Mouse (Mus musculus): ENCODE measurements around the gene Mtmr12. TPM values are rescaled to one million over a fixed set of nuclear protein-coding genes. Genes with fewer than 3 reads are reported as not detected.
A peak's percentile ranks its signal among the peaks of the same experiment; 100 is the strongest.

Mtmr12 gene
- polyA plus RNA-seq, 2 experiments from 2014 or later = 20.1 to 22.6 TPM

DNA sequence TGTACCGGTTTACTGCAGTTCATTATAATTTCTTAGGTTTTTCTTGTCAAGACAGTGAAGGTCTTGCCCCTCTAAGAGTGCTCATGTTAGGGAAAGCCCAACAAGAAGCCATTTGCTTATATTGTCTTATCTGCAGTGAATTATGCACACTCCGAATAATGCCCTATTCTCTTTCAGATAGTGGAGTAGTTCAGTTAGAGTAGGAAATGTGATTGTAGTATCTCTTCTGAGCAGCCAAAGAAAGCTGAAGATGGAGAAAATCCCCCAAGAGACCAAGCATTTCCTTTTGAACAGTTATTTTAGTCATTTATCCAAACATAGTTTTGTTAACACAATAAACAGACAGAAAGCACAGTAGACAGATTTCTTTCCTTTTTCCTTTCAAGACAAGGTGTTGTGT lies 32.1 kb downstream of the Mtmr12 start:
- no peak for ATAC-seq

DNA sequence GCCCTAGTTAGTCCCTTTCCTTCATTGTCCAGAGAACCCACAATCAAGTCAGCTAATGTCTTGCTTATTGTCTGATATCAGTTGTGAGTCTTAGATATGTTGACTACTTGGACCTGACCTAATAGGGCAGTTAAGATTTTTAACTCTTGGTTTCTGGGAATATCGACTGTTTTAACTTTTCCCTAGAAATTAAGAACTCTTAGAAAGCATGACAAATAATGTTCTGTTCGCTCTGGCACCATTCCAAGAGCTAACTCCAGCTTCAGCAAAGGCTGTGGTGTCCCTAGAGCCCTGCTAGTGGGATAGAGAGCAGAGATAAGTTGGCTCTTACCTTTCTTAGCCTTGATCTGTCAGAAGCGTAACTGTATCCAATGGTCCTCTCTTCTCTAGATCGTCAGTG lies 32.7 kb downstream of the Mtmr12 start:
- ATAC-seq = no peak

DNA sequence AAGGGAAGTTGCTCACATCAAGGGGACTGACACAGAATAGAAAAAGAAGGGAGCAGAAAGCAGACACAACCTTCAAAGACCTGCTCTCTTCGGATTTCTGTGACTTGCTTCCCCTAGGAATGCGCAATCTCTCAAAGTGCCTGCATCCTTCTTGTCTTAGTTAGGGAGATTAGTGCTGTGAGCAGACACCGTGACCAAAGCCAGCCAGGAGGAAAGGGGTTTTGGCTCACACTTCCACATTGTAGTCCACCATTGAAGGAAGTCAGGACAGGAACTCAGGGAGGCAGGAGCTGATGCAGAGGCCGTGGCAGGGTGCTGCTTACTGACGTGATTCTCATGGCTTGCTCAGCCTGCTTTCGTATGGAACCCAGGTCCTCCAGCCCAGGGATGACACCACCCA lies 33.5 kb downstream of the Mtmr12 start:
- no peak for ATAC-seq

DNA sequence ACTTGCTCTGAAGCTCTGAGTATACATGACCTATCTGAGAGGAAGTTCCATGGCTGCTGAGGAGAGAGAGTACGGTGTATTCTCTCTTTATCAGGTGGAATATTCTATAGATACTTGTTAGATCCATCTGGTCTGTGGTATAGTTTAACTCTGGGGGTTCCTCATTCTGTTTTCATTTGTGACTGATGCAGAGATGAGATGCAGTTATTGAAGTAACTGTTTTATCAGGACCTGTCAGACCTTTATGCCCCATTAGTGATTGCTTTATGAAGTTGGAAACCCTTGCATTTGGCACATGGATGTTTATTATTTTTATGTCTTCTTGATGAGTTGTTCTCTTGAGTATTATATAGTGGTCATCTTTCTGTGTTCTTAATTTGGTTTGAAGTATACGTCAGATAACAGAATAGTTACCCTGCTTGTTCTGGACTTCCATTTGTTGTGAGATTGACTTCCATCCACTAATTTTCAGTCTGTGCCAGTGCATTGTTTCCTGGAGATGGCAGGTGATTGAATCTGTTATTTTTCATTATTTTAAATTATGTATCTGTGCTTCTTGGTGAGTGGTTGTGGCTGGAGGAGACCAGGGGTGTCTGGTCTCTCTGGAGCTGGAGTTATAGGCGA lies 36.0 kb downstream of the Mtmr12 start:
- no peak for ATAC-seq

DNA sequence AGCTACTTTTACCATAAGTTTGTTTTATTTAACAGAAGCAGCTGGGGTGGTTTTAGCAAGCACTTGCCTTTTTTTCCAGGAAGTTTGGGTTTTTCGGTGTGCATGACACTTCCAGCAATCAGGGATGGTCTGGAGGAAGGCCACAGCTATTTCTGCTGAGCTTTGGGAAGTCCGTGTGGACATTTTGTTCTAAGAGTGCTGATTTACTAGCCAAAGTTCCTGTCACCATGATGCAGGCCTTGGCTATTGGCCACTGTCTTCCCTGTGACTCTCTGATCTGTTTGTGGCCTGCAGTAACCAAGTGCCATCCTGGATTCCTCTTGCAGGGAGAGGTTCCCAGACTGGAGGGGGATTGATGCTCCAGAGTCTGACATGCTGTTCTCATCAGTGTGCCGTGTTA lies 39.0 kb downstream of the Mtmr12 start:
- ATAC-seq = no peak

DNA sequence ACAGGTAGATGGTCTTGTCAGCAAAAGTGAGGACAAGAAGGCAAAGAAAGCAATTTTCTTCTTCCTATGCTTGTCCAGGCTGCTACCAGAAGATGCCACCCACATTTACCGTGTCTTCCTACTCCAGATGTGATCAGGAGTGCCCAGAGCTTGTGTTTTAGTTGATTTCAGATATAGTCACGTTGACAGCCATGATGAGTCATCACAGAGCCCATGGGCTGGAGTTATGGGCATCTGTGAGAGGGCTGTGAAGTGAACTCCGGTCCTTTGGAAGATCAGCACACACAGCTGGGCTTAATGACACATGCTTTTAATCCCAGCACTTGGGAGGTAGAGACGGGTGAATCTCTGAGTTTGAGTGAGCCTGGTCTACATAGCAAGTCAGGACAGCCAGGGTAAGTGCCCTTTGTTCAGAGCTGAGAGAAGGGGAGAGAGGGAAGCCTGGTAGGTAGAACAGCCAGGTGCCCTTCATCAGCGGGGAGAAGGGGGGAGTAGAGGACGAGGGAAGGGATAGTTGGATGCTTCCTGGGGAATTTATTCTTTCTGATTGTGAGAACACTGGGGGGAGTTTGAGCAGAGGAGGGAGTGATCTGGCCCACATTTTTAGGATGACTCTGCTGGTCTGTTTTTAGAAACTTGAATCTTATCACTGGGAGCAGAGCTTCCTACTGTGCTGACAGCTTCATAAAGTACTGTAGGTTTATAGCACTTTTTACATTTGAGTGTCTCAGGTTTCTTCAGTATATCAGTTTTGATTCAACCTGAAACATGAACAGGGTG lies 40.9 kb downstream of the Mtmr12 start:
- ATAC-seq = no peak

DNA sequence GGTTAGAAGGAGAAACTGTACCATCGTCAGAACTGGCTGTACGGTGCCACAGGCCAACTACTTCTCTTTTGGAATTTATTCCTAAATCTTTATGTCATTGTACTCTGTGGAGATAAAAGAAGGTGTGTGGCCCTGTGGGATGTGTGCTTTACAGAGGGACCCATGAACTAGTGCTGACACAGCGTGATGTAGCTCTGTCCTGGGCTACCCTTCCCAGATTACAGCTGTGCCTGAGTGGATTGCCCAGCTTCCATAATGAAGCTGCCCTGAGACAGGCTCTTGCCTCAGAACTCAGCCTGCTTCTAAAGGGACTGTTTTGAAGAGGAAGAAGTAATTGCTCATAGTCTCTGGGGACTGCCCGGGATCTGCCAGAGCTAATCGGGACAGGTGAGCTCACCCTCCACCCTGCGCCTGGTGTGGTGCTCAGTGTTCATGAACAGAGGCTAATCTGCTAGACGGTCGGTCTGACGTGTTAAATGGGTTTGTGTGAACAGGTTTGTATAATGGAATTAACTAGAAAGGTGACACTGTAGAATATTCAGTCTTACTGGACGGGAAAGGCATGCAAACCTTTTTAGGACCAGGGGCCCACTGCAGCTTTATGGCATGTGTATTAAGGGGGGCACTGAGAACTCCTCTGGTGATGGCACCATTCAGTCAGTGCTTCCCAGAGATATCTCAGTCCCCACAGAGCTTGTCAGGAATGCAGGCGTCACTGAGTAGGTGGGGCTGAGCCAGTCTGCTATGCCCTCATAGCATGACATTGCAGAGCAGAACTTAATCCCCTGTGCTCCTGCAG lies 41.7 kb downstream of the Mtmr12 start:
- no peak for ATAC-seq

DNA sequence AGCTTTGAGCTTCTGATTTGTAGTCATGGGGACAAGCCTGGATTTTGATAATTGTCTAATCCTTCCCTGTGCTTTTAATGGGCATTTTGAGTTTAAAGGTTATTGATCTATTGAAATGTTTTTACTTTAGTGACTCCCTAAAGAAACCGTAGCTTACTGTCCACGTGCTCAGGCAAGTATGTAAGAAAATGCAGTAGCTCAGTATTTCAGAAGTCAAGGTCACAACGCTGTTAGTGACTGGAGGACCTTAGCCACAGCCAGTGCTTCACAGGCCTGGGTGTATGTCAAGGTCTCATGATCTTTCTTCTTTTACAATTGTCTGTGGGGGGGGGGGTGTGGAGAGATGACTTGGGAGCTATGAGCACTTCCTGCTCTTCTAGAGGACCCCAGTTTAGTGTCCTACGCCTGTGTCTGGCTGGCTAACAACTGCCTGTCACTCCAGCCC lies 42.4 kb downstream of the Mtmr12 start:
- no peak for ATAC-seq

DNA sequence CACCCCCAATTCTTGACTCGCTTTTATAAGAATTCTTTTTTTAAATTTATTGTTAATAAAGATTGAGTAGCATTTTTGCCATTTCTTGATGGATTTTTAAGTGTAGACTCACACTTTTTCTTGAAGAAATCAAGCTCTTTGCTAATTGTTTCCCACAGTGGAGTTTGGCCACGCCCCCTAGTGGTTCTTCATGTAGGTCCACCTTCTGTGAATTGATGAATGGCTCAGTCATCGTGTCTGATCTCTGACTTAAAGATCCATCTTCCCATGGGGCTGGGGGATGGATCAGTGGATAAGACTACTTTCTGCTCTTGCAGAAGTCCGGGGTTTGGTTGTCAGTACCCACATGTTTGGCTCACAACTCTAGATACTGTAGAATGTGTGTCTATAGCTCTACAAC lies 43.5 kb downstream of the Mtmr12 start:
- peak; percentile 82 for ATAC-seq

DNA sequence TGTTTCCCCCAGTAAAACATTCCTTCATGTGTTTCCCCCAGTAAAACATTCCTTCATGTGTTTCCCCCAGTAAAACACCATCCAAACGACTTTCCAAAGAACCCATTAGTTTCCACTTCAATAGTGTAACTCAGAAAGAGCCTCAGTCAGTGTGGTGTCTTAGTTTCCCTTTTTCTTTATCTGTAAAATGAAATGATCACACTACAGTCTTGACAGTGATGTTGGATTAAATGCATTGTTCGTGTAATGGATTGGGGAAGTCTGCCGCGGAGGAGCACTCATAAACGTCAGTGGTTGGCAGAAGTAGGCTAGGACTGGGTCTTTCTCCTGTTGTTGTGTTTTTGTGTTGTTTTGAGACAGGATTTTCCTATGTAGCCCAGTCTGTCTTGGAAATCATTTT lies 45.5 kb downstream of the Mtmr12 start:
- ATAC-seq = no peak

DNA sequence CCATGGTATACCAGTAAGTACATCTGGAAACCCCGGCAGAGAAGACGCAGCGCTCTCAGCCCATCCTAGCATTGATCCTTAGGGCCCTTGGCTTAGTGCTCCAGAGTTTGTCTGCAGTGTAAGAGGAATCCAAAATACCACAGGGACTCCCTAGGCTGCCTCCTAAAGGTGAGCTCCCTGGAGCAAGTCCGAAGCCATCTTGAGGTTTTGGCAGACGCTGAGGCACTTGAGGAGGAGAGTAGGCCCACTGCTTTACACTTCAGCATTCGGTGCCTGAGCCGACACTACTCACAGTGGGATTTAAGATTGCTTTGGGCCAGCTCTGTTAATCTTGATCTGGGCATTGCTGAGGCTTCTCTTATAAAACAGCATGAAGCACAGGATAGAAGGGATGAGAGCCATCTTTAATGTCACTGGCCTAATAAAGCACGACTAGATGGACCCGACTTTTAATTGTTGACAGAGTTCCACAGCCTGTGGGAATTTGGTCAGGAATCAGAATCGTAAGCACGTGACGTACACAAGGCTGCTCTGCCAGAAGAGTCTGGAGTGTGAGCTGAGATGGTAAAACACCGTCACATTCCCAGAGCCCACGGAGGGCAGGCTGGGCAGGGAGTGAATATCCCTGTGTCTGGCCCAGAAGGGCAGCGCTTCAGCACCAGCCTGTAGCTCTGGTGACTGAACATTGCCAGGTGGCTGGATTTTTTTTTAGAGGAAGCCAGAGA lies 46.8 kb downstream of the Mtmr12 start:
- ATAC-seq = no peak

DNA sequence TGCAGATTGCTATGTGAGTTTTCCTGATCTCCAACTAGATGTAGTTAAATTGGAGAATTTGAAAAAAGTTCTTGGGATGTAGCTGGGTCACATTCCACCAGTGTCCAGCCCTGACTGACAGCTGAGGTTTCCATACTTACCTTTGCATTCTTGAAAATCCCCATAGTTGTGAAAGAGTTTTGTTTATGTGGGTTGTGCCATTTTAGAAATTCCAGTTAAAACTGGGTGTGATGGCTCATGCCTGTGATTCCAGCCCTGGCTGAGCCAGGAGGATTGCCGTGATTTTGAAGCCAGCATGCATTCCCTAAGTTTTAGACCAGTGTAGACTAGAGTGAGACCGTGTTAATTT lies 47.3 kb downstream of the Mtmr12 start:
- no peak for ATAC-seq

DNA sequence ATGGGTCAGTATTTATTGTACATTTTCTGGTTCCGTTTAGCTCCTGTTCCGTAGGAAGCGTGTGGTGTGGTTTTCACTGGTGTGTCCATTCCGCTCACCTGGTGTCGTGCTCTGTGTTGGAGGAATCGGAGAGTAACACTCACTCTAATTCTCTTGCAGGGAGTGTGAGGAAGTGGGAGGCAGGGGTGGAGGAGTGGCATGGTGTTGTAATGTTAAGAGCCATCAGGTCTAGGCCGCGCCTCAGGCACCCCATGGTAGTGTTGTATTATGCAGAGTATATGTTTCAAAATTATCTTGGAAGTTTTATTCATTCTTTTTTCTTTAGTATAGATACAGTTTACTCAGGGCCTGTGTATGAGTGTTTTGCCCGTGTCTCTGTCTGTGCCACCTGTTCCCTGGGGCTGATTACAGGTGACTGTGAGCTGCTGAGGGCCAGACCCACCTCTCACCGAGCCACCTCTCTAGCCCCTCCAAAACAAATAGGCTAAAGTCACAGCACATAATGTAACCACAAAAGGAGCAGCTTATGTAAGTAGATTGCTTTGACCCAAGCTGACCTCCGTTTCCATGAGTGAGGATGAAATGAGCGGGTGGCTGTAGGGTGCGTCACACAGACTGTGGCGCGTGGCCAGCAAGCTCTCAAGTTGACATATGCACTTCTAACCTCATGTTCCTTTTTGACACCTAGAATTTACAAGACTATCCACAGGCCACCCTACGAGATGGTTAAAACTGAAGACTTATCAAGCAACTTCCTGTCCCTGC lies 53.1 kb downstream of the Mtmr12 start:
- ATAC-seq = no peak

DNA sequence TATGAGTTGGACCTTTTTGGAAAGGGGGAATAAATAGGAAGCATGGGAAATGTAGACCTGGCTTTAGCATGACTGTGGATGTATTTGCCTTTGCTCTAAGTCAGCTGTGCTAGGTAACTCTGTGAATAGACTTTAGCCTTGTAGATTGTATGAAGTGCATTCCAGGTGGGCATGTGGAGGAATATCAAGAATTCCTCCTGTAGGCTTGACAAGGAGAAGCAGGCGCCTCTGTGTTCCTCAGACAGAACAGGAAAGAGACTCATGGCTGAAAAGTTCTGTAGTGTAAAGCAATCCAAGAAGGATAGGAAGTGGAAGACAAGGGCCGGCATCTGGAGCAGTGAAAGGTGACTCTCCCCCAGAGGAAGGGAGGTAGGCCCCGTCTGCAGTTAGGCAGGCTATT lies 58.2 kb downstream of the Mtmr12 start:
- no peak for ATAC-seq

DNA sequence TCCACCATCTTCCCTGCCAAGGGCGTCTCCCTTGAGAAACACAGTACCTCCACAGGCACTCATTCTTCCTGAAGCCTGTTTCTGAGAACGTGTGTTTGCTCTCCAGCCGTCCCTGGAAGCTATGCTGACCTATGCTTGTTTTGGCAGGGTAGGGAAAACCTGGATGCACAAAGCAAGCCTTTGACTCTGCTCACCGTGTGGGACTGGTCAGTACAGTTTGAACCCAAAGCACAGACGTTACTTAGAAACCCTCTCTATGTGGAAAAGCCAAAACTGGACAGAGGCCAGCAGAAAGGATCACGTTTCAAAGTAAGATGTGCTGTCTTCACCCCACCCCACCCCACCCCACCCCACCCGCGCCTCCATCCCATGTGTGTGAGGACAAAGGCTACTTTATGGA lies 61.6 kb downstream of the Mtmr12 start:
- no peak for ATAC-seq

DNA sequence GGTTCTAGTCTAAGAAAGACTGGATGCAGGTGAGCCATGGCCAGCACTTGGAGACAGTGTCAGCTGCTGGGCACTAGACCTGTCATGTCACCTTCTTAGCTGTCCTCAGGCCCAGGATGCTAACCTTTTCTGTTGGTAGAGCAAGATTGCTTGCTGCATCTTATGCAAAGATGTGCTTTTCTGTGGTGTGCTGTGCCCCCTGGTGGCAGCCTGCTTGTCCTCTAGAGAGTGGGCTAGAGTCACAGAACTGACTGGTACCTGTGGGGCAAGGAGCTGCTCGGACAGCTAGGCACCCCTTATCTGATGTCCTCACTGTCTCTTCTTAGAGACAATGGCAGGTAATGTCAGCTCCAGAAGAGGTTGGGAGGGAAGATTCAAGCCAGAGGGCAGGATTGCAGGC lies 63.2 kb downstream of the Mtmr12 start:
- peak; percentile 72 for ATAC-seq

DNA sequence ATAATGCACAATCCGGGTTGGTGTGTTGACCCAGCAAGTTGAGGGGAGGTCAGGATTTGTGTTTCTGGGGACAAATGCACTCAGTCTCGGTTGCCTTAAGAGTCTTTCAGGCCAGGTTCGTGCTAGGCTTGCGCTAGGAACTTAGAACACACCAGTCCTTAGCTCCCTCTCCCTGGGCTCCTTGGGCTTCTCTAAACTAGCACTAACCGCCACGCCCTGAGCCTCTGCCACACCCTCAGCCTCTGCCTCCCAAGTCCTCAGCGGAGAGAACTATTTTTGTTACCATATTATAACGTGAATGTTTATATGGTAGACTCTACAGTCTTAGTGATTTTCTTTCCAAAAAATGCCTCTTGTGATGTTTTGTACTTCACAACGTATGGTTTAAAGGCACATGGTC lies 66.5 kb downstream of the Mtmr12 start:
- ATAC-seq = no peak

DNA sequence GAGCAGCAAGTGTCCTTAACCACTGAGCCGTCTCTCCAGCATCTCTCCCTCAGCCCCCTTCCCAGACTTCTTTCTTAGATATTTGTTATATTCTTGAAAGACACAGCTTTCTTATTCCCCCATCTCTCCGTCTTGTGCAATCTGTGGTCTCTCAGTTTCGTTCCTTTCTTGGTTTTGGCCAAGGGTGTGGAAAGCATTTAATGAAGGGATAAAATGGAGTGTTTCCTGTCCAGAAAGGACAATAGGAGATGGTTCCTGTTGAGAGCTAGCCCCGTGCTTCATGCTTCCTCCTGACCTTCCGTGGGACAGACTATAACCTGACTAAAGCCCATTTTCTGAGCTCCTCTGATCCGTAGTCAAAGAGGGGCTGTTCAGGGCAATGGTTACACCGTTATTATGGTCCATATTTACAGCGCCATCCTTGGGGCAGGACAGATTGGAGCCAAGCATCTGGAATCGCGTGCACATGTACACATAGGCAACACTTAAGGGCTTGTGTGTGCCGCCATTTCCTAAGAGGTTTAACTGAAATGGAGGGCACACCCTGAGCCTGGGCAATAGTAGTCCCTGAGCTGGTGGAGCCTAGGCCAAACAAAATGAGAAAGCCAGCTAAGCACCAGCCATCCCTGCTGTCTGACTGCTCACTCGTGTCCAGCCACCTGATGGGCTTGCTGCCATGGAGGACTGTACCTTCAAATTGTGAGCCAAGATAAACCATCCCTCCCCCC lies 68.7 kb downstream of the Mtmr12 start:
- ATAC-seq = no peak

DNA sequence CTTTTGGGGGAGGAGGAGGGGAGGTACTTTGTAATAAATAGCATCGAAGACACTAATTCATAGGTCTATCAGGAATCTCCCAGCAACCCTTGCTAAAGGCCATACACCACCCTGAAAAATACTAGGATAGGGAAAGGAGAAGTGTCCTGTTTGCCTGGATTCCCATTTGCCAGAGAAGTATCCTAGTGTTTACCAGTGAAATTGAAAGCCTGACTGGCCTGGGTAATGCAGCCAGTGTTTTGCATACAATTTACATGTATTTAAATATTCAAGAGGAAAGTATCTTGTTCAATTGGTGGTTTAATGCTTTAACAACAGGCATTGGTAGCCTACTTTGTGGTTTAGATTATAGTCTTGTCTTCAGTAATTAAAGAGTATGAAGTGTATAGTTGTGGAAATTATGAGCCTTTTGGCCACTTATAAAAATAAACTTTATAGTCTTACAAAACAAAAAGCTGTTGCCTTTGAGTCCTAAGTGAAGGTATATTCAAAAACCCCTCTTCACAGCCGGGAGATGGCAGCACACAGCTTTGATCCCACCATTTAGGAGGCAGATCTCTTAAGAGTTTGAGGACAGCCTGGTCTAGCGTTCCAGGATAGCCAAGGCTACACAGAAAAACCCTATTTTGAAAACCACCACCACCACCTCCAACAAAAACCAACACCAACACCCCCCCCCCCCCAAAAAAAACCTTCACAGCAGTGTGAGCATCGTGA lies 69.4 kb downstream of the Mtmr12 start:
- no peak for ATAC-seq

DNA sequence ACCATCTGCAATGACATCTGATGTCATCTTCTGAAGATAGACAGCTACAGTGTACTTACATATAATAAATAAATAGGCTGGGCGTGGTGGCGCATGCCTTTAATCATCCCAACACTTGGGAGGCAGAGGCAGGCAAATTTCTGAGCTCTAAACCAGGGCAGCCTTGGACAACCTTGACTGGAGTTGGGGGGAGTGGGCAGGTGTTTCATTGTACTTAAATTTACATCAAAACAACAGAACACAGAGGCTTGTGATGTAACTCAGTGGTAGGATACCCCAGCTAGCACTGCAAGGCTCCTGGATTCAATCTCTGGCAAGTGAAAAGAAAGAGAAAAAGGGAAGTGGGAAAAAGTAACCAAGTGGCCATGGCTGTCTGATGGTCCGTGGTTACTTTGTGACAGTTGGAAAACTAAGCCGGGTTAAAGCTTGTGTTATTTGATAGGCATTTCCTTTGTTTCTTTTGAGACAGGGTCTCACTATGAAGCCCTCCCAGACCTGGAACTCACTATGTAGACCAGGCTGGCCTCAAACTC lies 70.3 kb downstream of the Mtmr12 start:
- ATAC-seq = no peak

DNA sequence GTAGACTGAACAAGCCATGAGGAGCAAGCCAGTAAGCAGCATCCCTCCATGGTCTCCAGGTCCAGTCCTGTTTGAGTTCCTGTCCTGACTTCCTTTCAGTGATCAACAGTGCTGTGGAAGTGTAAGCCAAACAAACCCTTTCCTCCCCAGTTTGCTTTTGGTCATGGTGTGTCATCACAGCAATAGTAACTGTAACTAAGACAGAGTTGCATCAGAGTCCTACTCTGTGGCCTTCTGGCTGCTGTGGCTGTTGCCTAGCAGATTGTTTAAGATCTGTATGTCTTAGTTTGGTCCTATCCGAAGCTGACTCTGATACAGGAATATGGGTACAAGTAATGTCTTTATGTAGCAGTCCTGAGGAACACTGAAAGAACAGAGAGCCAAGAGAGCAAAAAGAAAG lies 75.0 kb downstream of the Mtmr12 start:
- no peak for ATAC-seq
